Mouse (Mus musculus) embryo, embryonic 9.5 days (tissue): Measurements from ENCODE around the gene Fstl3.

Source experiments
- DNase-seq: peaks from one replicate; pipeline ENCODE4 v3.0.0-alpha.2; 2017; ENCODE audit errors: extremely low spot score

The Fstl3 gene

DNA sequence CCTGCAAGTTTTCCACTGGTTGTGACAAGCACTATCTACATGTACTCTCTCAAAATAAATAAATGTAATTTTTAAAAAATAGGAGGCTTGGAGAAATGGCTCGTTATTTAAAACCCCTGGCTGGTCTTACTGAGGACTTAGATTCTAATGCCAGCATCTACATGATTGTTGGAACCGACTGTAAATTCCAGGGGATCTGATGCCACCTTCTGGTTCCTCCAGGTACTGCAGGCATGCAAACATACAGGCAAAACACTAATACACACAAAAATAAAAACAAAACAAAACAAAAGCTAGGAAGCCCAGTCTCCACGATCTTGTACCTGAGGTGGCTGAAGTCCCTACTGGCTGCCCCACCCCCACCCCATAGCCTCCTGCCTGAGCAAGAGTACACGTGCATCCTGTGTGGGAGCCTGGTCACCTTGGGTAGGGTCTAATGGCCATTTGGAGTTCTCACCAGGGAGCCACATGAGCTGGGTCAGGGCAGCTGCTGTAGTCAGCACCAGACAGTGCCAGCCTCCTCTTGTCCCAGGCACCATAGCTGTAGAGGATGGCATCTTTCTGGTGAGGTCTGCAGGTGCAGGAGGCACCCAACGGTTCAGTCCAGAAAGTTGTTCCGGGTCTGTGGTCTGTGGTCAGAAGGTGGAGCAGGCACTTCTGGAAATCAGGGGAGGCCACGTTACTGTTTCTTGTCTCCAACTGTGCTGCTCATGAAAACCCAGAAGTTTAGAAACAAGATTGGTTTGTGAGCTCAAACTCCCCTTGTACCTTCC is 11.5 kb downstream of the Fstl3 start:
- peak; percentile 77 for DNase-seq

DNA sequence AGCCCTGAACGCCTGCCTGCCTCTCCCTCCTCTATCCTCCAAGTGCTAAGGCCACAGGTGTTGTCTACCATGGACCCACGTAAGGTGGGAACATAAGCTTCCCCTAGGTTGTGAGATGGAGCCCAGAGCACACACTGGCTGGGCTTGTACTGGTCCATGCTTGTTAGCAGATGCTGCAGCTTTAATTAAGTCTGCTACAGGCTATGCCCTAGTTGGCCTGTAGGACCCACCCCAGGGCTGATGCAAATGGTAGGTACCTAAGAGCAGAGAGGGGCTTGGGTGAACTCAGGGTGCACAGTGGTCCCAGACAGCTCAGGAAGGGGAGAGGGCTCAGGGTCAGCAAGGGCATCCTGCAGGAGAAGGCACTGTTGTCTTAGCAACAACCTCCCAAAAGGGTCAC is 12.5 kb downstream of the Fstl3 start:
- no peak for DNase-seq

DNA sequence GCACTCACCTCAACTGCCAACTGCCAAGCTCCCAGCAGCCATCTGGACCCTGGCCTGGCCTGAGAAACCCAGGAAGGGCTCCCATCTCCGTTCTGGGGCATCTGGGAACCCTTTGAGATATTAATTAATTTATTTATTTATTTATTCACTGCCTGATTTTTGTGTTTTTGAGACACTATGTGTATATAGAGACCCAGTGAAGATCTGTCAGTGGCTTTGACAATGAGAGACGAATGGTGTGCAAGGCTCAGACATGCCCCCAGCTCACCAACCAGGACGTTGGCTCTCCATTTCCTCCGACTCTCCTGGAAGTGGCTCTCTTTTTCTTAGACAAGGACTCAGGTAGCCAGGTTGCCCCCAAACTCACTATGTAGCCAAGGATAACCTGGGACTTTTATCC is 13.8 kb downstream of the Fstl3 start, which contains the start of gene Prss57:
Prss57 (minus strand) TSS at position 101 of the 400 bp plus-strand sequence.
- DNase-seq: no peak

DNA sequence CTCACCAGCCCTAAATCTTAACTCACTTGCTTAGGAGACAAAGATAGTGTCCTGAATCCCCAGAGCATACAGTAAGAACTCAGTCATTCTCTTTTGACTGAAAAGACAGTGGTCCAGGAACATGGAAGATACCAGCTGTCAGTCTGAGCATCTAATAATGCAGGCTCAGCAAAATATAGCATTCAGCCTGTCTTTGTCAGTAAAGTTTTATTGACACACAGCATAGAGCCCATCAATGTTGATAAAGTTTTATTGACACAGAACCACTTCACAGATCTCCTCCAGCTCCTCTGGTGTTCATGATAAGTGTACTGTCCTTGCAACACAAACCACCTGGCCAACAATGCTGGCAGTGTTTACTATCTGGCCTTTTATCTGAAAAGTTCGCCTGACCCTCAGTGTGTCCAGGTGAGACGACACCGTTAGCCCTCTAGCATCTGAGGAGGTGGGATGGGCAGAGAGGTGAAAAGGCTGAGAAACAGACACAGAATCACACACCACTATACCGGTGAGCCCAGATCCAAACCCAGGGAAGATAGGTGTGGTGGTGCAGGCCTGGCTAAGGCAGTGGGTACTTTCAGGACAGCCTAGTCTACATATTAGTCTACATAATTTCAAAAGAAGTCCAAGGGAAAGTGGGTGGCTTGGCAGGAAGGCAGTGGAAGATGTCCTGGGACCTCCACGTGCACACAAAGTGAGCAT is 15.4 kb downstream of the Fstl3 start:
- no peak for DNase-seq

DNA sequence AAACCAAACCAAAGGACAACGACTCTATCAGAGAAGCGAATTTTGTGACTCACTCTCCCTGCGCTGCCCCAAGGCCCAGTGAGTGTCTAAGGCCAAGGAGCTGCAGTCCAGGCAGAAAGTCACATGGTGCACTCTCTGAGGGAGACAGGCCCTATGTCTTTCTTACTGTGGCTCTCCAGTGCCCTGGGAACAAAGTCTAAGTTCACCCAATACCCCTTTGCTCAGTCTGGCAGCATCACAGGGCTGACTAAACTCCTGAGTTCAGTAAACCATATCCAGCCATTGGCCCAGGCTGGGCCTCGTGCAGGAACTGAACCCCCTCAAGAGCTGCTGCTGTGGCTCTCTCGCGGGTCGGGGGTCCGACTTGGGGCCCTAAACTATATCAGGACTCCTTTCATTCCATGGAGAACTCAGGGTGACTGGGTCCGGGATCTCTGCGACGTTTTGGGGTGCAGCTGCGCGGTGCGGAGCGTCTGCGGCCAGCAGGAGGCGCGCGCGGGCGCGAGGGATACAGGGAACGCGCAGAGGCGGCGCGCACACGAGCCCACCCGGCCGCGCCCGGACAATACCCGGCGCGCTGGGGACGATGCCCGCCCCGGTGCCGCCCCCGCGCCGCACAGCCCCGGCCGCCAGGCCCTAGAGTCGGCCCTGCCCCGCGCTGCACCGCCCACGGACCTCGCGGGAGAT is 16.1 kb downstream of the Fstl3 start, which contains the start of gene Palm:
Palm (plus strand) TSS at position 522 of the 687 bp plus-strand sequence.
- peak; percentile 79 for DNase-seq

DNA sequence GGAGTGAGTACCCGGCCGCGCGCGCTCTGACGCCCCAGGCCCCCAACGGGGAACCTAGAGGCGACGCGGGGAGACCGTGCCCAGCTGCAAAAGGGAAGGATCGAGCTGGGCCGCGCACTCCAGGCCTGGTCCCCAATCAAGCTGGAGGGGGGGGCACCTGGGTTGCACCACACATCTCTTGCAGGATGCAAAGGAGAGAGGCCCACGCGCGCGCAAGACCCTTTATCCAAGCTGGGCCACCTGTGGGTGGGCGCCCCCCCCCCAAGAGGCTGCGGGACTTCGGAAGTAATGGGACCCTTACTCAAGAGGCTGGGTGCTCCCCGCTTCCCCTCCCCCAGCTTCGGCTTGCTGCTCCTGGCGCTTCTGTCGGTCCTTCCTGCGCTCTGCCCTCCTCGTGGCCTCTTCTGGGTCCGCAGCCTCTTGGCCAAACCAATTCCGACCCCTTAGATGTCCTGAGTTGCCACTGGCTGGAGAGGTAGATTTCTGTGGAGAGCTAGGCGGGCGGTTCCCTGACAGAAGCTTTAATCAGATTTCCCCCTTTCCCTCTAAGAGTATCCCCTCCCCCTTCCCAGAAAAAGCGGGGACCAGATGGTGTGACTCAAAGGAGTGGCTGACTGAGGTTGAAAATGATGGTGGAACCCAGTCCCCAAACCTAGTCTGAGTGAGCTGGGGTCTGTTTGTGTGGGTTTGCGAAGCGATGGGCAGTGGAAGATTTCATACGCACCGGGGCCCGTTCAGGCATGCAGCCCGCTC is 16.8 kb downstream of the Fstl3 start:
- DNase-seq: peak; percentile 64

DNA sequence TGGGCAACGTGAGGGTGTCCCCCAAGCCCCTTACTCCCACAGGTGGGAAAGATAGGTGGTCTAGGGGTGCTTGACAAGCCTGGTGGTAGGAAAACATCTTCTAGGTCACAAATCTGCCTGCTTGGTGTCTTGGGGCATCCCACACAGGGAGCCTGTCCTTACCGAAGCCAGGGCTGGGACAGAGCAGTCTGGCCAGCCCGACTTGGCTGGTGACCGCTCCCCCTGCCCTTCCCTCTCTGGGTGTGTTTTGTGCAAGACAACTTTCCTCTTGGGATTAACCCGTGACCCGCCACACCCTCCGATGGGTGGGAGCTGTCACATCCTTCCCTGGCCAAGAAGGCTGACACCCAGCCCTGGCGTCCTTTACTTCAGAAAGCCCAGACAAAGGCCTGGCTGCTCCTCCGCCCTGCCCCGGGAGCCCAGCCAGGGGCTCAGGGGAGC is 17.4 kb downstream of the Fstl3 start:
- no peak for DNase-seq

DNA sequence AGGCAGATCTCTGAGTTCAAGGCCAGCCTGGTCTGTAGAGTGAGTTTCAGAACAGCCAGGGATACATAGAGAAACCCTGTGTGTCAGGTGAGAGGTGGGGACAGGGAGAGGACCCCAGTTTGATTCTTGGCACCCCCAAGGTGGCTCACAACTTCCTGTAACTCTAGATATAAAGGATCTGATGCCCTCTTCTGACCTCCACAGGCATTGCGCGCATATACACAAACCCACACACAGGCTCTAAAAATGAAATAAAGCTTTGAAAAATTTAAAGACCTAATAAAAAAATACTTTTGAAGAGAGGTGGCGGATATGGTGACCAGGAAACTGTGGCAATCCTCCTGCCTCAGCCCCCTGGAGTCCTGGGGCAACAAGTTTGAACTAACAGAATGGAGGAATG is 18.8 kb downstream of the Fstl3 start:
- DNase-seq: no peak

DNA sequence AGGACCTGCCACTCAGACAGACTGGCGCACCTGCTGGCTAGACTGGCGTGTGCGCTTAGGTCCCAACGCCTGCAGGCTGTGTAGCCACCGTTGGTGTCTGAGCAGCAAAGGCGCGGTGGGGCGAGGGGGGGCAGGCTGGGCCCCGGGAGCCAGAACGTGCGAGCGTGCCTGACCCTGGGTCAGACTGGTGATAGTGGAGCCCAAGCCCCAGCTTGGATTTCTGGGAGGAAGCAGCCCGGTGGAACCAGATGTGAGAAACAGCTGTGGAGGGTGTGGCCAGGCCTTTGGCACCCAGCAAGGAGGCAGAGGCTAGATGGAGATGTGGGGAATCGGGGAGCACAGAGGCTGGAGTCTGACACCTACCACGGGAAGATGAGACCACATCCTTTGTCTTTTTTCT is 20.3 kb downstream of the Fstl3 start:
- no peak for DNase-seq

DNA sequence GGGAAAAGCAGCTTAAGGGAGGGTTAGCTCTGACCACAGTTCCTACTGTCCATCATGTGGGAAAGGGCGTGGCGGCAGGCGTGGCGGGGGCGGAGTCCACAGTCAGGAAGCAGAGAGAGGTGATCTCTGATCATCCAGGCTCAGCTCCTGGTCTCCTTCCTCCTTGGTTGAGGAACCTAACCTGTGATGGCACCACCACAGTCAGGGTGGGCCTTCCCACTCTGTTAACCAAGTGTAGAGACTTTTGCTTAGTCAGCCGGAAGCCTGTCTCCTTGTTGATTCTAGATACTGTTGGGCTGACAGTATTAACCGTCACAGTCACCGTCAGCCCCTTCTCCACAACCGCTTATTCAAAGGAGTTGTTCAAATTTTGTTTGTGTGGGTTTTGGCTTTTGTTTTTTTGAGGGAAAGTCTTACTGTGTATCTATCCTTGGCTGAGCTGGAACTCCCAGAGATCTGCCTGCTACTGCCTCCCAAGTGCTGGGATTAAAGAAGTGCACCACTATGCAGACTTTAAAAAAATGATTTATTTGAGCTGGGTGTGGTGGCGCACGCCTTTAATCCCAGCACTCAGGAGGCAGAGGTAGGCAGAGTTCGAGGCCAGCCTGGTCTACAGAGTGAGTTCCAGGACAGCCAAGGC is 21.3 kb downstream of the Fstl3 start:
- DNase-seq: no peak

DNA sequence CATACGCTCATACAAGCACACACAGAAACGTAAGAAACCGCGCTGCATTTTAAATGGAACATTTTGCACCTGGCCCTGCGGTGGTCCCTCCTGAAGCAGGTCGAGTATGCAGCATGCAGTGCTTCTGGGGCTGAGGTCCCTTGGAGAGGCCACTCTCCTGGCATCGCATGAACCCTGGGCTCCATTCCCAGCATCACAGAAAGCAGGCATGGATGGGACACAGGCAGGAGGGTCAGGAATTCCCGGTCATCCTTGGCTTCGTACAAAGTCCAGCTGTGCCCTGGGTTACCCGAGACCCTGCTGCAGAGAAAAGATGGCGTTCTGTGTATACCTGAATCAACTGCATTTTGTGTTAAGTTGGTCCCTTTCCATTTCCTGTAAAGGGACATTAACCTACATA is 23.4 kb downstream of the Fstl3 start:
- no peak for DNase-seq

DNA sequence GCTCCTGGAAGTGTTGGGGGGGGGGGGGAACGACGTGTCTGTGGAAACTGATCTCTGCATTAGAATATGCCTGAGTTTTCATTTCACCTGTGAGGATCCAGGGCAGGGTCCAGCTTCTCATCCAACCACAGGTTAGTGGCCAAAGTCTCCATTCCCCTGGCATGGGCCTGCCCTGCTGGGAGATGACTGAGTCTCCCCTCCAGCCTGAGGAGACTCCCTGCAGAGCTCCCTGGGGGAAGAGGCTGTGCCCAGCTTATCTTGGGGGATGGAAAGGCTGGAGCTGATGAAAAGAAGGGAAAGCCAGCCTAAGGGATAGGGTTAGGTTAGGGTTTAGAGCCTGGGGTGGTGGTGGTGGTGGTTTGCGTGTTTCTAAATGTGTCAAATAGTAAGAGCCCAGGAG is 24.8 kb downstream of the Fstl3 start:
- no peak for DNase-seq

DNA sequence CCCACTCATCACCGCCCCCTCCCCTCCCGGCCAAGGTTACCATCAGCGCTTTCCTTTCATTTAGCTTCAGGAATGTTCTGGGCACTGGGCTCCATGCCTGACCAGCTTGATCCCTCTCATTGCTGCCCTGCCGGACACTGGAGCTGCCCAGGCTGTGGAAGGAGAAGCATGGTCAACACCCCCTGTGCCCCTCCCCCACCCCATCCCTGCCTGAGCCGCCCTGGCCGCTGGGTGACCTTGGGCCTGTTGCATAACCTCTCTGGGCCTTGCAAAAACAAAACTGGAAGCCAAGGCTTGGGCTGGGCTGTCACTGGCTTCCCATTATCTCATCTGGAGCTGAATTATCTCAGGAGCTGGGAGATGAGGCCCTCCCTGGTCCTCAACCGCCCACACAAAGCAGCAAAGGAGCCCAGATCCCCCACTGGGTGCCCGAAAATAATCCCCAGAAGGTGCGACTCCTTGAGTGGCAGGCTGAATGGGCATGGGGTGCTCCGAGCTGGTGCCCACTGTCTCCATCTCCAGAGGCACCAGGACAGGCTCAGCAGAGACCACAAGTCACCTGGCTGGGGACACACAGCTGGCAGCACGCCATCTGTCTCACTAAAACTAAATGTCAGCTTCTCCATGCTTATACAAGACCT is 25.4 kb downstream of the Fstl3 start:
- no peak for DNase-seq

DNA sequence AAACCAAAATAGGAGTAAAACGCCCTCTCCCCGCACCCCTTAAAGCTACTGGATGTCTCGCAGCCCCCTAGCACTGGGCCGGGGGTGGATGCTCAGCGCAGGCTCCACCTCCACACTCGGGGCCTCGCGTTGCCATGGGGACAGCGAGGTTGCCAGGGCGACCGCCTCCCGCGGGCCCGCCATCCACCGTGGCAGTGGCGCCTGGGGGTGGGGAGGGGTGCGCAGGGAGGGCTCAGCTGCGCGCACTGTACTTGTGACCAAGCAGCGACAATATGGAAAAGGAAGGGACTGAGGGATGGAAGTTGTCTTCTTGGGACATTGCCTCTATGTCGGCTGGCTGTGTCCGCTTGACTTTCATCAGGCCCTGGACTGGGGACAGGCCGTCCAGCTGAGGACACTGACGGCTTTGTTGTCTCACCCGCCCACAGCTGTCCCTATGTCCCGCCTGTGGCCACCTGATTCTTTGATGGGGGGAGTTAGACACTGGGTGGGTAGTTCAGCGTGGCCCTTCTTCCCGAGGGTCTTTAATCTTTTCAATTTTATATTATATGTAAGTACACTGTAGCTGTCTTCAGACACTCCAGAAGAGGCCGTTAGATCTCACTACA is 26.7 kb downstream of the Fstl3 start:
- DNase-seq: peak; percentile 88

DNA sequence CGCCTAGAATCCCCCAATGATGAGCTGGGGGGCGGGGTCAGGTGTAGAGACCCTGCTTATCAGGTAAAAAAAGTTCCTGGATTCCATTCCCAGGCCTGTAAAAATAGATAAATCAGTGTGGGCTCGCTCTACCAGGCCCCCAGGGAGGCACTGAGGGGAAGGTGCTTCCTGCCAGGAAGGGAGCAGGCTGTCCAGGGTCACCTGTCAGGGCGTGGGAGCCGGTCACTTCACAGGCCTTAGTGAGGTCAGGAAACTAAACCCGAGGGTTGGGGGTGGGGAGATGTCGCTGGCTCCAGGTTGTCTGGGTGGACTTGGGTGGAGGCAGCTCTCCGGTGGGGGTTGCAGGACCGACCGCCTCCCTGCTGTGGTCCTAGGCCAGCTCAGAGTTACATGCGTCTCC is 28.6 kb downstream of the Fstl3 start:
- DNase-seq: no peak

DNA sequence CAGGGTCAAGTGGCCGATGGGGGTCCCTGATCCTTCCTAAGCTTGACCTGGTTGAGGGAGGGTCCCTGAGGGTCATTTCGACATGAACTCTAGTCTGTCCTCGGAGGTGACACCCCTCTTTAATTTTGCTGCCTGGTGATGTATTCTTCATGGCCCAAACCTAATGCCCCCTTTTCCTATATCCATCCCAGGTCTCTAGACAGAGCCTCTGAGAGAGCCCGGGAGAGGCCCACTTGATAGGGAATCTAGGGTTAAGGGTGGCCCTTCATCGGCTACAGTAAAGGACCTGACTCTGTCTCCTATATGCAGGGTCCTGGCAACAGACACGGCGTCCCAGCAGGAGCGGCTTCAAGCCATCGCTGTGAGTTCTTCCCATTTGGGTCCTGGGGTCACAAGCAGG is 29.3 kb downstream of the Fstl3 start:
- DNase-seq: no peak

DNA sequence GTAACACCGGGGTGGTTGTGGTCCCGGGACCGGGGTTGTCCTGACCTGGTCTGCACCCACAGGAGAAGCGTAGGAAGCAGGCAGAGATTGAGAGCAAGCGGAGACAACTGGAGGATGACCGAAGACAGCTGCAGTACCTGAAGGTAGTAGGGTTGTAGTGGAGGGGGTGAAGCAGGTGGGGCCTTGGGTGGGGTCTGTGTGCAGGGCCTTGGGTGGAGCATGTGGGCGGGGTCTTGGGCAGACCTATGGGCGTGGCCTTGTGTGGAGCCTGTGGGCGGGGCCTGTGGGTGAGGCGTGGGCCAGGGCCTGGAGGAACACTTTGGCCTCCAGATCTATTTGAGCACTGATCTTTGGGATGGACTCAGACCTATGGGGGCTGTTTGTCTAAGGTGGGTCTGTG is 29.9 kb downstream of the Fstl3 start:
- no peak for DNase-seq

DNA sequence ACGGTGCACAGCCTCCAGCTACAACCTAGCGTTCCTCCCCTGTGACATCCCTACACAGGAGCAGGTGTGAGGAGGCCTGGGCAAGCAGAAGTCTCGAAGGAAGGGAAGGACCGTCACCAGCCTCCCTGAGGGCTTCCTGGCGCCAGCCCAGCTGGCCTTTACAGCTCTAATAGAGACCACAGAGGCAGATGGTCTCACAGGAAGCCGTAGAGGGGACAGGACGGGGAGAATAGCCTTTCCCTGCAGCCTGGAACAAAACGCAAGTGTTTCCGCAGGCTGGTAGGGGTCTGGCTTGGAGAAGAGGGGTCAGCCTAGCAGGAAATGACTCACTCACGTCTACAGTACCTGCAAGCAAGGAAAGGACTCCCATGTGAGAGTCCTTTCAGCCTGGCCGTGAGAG is 30.8 kb downstream of the Fstl3 start:
- DNase-seq: no peak

DNA sequence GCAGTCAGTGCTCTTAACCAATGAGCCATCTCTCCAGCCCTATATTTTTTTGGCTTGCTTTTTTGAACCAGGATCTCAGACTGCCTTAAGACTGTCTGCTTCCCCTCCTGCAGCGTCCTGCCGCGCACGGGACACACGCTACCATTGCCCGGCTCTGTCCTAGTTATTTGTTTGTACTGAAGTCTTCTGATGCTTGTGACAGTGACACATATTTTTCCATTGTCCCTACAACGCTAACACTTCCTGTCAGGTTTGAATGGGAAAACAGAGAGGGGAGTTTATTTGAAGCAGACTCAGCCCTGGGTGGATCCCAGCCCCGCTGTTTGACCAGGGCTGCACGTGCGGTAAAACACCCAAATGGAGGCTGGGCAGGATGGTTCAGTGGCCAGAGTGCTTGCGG is 31.7 kb downstream of the Fstl3 start:
- DNase-seq: no peak
